Mouse (Mus musculus): ENCODE data around the gene Gosr2. TPM values are rescaled to one million over a fixed set of nuclear protein-coding genes. Genes with fewer than 3 reads are reported as not detected.

Gosr2 gene
- polyA plus RNA-seq, 1 experiment = 7.6 TPM

DNA sequence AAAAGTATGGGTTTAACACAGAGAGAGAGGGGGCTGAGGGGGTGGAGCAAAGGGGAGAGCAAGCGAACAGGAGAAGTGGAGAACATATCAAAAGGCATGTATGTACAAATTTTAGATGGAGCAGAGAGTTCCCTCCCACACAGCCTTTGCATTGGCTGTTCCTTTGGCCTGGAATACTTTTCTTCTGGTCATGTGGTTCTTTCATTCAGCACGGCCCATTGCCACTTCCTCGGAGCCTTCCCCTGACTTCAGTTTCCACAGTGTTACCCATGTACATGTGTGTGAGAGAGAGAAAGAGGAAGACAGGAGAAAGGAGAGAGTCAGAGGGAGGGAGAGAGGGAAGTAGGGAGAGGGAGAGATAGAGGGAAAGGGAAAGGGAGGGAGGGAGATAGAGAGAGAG is 62.2 kb downstream of the Gosr2 start:
- no peak for TF ChIP-seq GATA1 (IDR thresholded peaks at IDR 0.05; ENCODE audit: low read length)

DNA sequence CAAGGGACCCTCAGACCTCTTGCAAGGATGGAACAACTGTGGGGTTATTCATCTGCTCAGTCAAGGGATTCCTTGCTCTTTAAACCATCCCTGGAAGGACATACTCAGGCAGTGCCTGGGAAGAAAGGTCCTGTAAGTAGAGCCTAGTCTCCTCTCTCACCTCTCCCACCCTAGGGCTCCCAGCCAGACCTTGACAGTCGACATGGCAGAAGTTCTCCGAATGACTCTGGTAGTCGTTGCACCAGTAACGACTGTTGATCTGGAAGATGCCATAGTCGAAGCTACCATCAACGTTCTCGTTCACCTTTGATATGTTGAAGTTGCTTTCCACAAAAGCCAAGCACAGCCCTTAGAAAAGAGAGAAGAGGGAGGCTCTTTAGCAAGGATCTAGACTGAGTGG is 62.9 kb downstream of the Gosr2 start:
- no peak for TF ChIP-seq GATA1 (IDR thresholded peaks at IDR 0.05; ENCODE audit: low read length)

DNA sequence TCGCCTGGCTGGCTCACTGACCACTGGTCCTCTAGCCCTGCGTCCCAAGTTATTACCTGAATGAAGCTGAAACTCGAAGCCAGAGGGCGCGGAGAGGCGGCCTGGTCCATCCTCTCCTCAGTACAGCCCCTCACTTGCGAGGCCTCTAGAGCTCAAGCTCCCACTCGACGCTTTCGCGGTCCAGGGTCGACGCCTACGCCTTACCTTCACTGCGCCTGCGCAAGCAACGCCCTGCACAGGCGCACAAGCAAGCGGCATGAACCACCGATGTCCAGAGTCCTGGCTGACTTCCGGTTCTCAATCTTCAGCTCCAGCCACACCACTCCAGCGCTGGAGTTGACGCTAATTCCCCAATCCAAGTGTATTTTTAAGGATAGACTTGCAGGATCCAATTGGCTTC is 70.2 kb downstream of the Gosr2 start:
- no peak for TF ChIP-seq GATA1 (IDR thresholded peaks at IDR 0.05; ENCODE audit: low read length)

Other genes with a start within 250 kb of the Gosr2 start
- not detected in 2 replicates for gene Lrrc37a, start 193.3 kb downstream of the Gosr2 start, polyA plus RNA-seq (2012)
- not detected in 2 replicates for gene Gm884, start 76.8 kb downstream of the Gosr2 start, polyA plus RNA-seq (2012)
- not detected in 2 replicates for gene Lyzl6, start 59.0 kb downstream of the Gosr2 start, polyA plus RNA-seq (2012)
- not detected in 2 replicates for gene Rprml, start 48.3 kb downstream of the Gosr2 start, polyA plus RNA-seq (2012)
- not detected in 2 replicates for gene Wnt9b, start 51.9 kb upstream of the Gosr2 start, polyA plus RNA-seq (2012)
- gene Wnt3, start 76.3 kb upstream of the Gosr2 start, polyA plus RNA-seq (2012) = not detected in 2 replicates

All from G1E-ER4 (cell line).